Mouse (Mus musculus) mesoderm, embryonic 11.5 days (tissue): ENCODE measurements at regions not wholly inside any gene's neighbourhood (a gene's known extent, or its start where the extent isn't known, plus 50 kb on each side); places are given as distances from the start of the nearest gene placed in this dataset.

ENCODE experiments used
- DNase-seq: peaks from one replicate; pipeline ENCODE4 v3.0.0-alpha.2; 2012; ENCODE audit warnings: low read depth, low spot score

GRCm38 (mm10) chr9:117967080-117967479 is 73.2 kb upstream of the Azi2 start:
- no peak for DNase-seq

- DNase-seq = peak; percentile 44
Measured at GRCm38 (mm10) chr9:117966326-117966989, 73.8 kb upstream of the Azi2 start.

GRCm38 (mm10) chr9:117962088-117963030 is 77.9 kb upstream of the Azi2 start:
- DNase-seq = no peak

- DNase-seq = no peak
Measured at GRCm38 (mm10) chr9:117959845-117960244, 80.5 kb upstream of the Azi2 start.

GRCm38 (mm10) chr9:117957195-117957594 is 83.1 kb upstream of the Azi2 start:
- DNase-seq = no peak

- no peak for DNase-seq
Measured at GRCm38 (mm10) chr9:117956691-117957090, 83.6 kb upstream of the Azi2 start.

- no peak for DNase-seq
Measured at GRCm38 (mm10) chr9:117927466-117927847, 112.8 kb upstream of the Azi2 start.

- no peak for DNase-seq
Measured at GRCm38 (mm10) chr9:117926700-117927465, 113.4 kb upstream of the Azi2 start.

GRCm38 (mm10) chr9:117922992-117923391 is 117.3 kb upstream of the Azi2 start:
- no peak for DNase-seq

GRCm38 (mm10) chr9:117907895-117908424 is 132.3 kb upstream of the Azi2 start:
- DNase-seq = peak; percentile 20

- no peak for DNase-seq
Measured at GRCm38 (mm10) chr9:117905045-117905747, 135.1 kb upstream of the Azi2 start.

- no peak for DNase-seq
Measured at GRCm38 (mm10) chr9:117904621-117905020, 135.7 kb upstream of the Azi2 start.

GRCm38 (mm10) chr9:117903025-117903424 is 137.3 kb upstream of the Azi2 start:
- DNase-seq = peak; percentile 33

GRCm38 (mm10) chr9:117902239-117902939 is 137.9 kb upstream of the Azi2 start:
- DNase-seq = no peak

GRCm38 (mm10) chr9:117900631-117901030 is 139.7 kb upstream of the Azi2 start:
- DNase-seq = no peak

- DNase-seq = no peak
Measured at GRCm38 (mm10) chr9:117896517-117896916, 143.8 kb upstream of the Azi2 start.

GRCm38 (mm10) chr9:117892601-117893000 is 147.7 kb upstream of the Azi2 start:
- DNase-seq = no peak

- no peak for DNase-seq
Measured at GRCm38 (mm10) chr9:117873172-117873571, 167.1 kb upstream of the Azi2 start.

GRCm38 (mm10) chr9:117872387-117873081 is 167.8 kb upstream of the Azi2 start:
- DNase-seq = peak; percentile 65

GRCm38 (mm10) chr9:117872021-117872386 is 168.3 kb upstream of the Azi2 start:
- peak; percentile 26 for DNase-seq
